Mouse (Mus musculus): ENCODE measurements around the gene Dnaja2.

Gene Dnaja2

GRCm38 (mm10) chr8:85556986-85557600 is 1.9 kb upstream of the Dnaja2 start:
- DNase-seq (ENCODE audit: low spot score in 2 of 2): no peak

DNA sequence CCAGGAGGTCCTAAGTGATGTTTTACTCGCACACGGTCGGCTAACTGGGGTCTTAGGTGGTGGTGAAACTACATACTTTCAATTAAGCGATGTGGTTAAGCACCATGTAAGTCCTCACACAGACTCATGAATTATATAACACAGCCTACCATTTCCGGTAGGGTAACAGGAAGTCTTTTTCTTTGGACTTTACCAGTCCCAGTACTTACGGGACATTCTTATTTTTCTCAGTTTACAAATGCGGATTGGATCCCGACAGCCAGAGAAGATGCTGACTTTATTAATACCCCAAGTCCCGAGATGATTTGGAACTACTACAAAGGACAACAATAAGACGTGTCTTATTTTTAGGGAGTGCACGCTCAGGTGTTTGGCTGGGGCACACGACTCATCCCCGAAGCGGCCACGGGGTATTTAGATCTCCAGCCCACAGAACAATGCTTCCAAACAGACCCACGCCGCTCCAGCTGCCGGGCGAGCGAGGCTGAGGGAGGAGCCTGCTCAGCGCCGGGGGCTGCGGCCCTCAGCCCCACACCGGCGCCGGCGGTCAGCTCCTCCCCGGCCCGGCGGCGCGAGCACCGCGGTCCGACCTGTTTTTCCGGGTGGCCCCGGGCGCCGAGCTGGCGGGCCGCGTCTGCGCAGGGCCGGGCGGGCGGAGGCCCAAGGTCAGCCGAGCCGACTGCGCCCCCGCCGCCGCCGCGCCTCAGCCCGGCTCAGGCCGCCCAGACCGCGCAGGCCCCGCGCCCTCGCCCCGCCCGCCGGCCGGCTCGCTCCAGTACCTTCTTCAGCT is 558 bp downstream of the Dnaja2 start:
- DNase-seq (ENCODE audit: low spot score in 2 of 2): peak in 1 of 2 experiments; percentile 34

GRCm38 (mm10) chr8:85551934-85552333 is 3.2 kb downstream of the Dnaja2 start:
- DNase-seq (ENCODE audit: low spot score in 2 of 2): no peak

DNA sequence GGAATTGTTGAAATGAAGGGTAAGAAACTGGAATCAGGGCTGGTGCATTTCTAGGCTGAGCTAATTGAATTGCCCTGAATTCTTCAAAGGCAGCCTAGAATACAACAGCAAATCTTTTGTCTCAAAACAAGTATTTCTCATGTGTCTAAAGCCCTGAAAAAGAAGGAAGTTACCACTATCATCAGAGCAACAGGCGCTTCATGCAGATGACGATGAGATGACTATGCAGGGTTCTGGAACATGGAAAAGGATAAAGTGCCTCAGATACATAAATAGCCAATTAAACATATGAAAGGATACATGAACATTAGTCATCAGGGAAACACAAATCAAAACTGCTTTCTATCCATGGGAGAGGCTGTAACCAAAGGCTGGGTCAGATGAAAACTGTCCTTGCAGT is 18.8 kb downstream of the Dnaja2 start:
- DNase-seq (ENCODE audit: low spot score in 2 of 2): no peak

GRCm38 (mm10) chr8:85534163-85534562 is 21.0 kb downstream of the Dnaja2 start:
- no peak for DNase-seq (ENCODE audit: low spot score in 2 of 2)

DNA sequence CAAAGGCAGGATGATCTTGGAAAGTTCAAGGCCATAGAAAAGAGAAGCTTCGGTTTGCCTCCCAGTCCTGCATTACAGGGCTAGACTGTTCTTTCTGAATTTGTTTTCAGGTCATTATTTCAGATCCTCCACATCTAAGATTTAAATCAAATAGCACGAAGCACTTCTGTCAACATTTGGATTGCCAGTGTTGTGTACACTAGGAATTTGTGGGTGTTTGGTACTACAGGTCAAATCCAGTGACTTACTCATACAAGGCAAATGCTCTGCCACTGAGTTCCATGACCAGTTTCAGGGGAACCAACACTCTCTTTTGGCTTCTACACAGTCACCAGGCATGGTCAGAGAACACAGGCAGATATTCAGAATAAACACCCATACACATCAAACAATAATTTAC is 21.7 kb downstream of the Dnaja2 start:
- DNase-seq (ENCODE audit: low spot score in 2 of 2): no peak

DNA sequence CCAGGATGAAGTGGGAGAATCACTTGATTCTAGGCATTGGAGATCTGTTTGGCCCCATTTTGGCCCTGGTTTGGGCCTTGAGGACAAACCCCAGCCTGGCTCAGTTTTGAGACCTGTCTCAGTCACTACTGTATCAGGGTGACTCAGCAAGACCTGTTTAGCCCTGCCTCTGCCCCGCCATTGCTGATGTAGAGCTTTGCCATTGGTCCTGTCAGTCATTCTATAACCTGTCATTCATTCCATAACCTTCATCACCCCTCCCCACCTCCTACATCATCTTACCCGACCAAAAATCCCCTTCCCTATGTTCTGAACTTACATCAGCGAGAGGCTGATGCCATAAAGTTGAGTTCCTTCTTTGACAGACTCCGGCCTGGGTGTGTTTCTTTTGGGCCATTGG is 22.3 kb downstream of the Dnaja2 start:
- no peak for DNase-seq (ENCODE audit: low spot score in 2 of 2)

DNA sequence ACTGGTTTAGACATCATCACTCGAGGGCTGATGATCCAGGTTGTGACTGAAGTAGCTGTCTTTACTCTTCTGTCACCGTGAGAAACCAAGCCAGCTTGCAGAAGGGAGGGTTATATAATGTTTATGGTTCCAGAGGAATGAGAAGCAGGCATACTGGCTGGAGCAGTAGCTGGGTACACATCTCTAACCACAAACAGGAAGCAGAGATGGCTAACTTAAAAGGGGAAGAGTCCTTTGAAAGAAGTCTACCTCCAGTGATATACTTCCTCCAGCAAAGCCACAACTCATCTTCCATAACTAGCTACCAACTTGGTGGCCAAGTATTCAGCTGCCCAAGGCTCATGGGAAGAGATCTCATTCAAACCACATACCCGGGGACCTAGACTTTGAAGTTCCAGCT is 23.7 kb downstream of the Dnaja2 start:
- DNase-seq (ENCODE audit: low spot score in 2 of 2): no peak

- no peak for DNase-seq (ENCODE audit: low spot score in 2 of 2)
Measured at GRCm38 (mm10) chr8:85530717-85531116, 24.4 kb downstream of the Dnaja2 start.

- DNase-seq (ENCODE audit: low spot score in 2 of 2): no peak
Measured at GRCm38 (mm10) chr8:85528959-85529358, 26.2 kb downstream of the Dnaja2 start.

DNA sequence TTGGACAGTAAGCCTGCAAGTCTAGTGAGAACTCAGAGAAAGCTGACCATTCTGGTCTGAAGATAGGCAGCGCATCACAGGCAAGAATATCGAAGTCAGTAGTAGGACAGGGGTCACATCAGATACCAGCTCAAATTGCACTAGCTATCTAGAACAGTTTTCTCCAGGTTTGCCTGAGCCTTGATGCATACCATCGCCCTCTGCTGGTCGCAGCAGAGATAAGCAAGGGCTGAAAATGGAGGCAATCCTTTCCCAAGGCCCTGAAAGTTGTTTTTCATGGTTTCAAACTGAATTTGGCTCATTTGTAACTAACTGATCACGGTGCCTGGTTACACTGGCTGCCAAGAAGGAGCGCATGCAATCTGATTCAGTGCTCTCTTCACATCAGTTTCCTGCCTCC is 29.0 kb downstream of the Dnaja2 start:
- peak in 1 of 2 experiments; percentile 55 for DNase-seq (ENCODE audit: low spot score in 2 of 2)

DNA sequence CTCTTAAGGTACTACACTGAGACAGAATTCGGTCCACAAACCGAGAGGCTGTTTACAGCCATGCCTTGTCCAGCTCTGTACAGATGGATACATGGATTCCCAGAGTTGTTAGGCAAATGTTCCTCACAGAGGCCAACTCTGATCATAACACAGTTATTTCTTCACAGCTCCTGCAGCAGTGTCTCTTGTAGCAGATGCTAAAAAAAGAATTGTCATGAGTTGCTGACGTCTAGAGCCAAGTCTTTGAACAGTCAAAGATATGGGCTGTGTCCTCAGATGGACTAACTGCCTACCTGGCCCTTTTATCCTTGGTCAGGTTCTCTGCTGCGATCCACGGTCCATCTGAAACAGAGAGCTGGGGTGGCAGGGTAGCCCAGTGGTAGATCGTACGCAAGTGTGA is 31.1 kb downstream of the Dnaja2 start:
- no peak for DNase-seq (ENCODE audit: low spot score in 2 of 2)

DNA sequence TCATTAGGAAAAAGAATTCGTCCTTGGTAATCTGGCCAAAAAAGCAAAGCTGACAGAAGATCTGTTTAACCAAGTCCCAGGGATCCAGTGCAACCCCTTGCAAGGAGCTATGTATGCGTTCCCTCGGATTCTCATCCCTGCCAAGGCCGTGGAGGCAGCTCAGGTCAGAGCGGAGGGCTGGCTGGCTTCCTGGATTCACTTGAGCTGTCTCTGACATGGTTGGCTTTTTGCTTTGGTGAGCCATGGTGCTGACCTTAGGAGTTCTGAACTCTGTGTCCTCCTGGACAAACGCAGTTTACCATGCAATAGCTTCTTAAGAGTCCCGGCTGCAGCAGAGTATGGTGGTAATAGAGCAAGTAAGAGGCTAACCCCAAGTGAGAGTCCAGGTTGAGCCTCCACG is 33.8 kb downstream of the Dnaja2 start:
- DNase-seq (ENCODE audit: low spot score in 2 of 2): no peak

DNA sequence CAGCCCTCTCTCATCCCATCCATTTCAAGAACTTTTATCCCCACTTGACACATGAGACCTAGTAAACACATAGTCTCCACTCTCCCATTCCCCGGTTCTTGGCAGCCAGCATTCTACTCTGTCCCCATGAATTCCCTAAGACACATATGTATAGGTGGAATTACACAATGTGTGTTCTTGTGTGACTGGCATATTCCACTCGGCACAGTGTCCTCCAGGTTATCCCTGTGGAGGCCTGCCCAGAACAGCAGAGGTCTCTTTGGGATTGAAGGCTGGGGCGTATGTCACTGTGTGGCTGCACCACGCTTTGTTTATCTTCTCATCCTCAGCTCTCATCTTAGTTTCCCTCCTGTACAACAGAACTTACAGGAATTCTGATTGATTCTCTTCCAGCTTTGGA is 34.6 kb downstream of the Dnaja2 start:
- no peak for DNase-seq (ENCODE audit: low spot score in 2 of 2)

DNA sequence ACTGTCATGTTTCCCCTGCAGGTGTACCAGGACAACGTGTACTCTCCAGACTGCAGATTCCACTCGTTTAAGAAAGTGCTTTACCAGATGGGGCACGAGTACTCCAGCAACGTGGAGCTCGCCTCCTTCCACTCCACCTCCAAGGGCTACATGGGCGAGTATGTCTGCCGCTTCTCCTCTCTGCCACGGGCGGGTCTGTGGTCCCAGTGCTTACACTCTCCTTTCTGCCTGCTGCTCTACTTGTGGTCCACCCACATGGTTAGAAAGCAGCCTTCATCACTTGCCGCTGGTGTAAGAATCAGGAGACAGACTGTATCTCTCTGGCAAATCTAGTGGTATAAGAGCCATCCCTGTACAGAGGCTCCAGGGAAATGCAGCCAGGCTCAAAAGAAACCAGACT is 37.2 kb downstream of the Dnaja2 start:
- DNase-seq (ENCODE audit: low spot score in 2 of 2): no peak

- no peak for DNase-seq (ENCODE audit: low spot score in 2 of 2)
Measured at GRCm38 (mm10) chr8:85517336-85517735, 37.8 kb downstream of the Dnaja2 start.

DNA sequence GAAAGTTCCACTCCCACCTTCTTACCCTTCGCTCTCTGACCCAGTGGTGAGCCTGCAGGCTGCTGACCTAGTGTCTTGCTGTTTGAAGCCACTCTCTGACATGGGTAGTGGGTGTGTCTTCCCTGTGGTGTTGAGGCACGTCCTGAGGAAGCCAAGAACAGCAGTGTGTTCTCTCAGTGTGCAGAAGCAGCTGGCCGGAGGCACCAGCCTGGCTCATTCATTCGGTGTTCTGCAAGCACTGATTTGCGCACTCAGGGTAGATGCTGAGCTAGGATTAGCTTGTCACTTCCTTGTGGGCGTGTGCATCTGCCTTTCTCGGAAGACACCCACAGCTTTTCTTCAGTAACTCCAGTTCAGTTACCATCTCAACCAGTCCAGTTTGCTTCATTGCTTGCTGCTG is 39.8 kb downstream of the Dnaja2 start:
- no peak for DNase-seq (ENCODE audit: low spot score in 2 of 2)

DNA sequence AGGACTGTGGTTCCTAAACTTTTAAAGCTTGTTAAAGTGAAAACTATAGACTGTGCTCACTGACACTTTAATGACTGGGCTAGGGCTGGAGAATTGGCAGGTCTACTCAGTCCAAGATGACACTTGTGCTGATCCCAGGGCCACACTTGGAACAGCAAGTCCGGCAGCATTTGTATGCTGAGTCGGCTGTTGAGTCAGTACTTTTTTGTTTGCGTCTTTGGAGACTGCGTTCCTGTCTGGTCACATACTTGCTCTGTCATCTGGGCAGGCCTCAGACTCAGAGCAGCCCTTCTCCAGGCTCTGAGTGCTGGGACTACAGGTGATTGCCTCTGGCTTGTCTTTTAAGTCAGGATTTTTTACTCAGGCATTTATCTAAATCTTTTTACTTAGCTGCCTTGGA is 41.9 kb downstream of the Dnaja2 start:
- DNase-seq (ENCODE audit: low spot score in 2 of 2): no peak

DNA sequence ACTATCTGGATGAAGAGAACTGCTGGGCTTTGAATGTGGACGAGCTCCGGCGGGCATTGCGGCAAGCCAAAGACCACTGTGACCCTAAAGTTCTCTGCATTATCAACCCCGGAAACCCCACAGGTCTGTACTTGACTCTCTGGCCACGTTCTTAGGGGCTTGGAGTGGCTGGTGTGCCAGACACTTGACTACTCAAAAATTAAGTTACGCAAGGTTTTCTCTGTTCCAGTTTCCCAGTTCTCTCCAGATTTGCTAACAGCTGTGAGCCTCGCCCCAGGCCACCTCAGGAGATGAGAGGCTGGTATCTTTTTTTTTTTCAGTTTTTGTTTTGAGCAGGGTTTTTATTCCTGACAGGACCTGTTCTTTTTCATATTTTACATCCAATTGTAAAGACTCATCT is 42.9 kb downstream of the Dnaja2 start:
- DNase-seq (ENCODE audit: low spot score in 2 of 2): no peak

- no peak for DNase-seq (ENCODE audit: low spot score in 2 of 2)
Measured at GRCm38 (mm10) chr8:85508661-85509060, 46.5 kb downstream of the Dnaja2 start.

DNA sequence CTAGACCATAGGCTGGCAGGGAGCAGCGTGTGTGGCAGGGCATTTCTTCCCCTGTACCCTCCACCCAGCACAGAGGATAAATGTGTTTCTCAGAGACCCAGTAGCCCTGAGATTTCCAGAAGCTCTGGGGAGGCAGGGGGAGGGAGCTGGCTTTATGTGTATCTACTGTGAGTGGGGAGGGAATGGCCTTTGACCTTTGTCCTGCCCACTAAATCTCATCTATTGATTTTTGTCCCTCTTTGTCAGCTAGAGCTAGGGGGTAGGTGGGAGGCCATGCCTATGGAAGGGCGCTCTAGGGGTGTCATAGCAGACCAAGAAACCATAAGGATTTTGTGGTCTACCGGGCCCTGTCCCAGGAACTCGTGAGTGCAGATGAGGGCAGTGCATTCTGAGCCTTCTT is 48.5 kb downstream of the Dnaja2 start:
- no peak for DNase-seq (ENCODE audit: low spot score in 2 of 2)

DNA sequence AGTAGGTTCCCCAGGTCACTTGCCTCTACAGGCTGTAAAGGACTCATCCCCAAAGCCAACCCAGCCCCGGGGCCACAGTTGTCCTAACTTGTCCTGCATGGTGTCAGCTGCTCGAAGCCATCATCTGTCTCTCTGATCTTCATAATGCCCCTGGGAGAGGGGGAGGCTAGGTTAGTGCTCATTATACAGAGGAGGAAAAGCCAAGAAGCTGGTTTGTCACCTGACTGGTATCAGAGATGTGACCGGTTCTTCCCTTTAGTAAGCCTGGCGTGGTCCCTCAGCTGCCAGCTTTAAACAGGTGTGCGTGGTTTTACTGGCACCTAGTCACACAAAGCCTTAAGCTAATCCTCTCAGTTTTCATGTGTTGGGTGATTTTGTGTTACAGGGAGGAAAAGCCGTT is 50.4 kb downstream of the Dnaja2 start:
- no peak for DNase-seq (ENCODE audit: low spot score in 2 of 2)

- no peak for DNase-seq (ENCODE audit: low spot score in 2 of 2)
Measured at GRCm38 (mm10) chr8:85503065-85503464, 52.1 kb downstream of the Dnaja2 start.

- DNase-seq (ENCODE audit: low spot score in 2 of 2): no peak
Measured at GRCm38 (mm10) chr8:85502381-85502780, 52.8 kb downstream of the Dnaja2 start.
